Mouse (Mus musculus) T-helper 17 cell (primary cell): ENCODE measurements at regions not wholly inside any gene's neighbourhood (a gene's known extent, or its start where the extent isn't known, plus 50 kb on each side); places are given as distances from the start of the nearest gene placed in this dataset.

Source experiments
- in situ Hi-C, 2 experiments: fragments of 300-600 bp; cut with MboI, MseI; formaldehyde crosslinking; loops; 1 replicate in 1 of 2; 2 replicates in 1 of 2; pipeline ENCODE4 v1.15.1; 2025; ENCODE audit warnings: high pct_unique_total_duplicates in 2 of 2

- in situ Hi-C loops: no loop called here
Observed at GRCm38 (mm10) chr13:47397726-47398350, 275.4 kb downstream of the Rnf144b start.

GRCm38 (mm10) chr13:47398976-47399375 is 276.5 kb downstream of the Rnf144b start:
- in situ Hi-C loops: no loop called here

GRCm38 (mm10) chr13:47413261-47413660 is 290.8 kb downstream of the Rnf144b start:
- in situ Hi-C loops: no loop called here

- in situ Hi-C loops: no loop called here
Observed at GRCm38 (mm10) chr13:47413940-47414339, 291.5 kb downstream of the Rnf144b start.

- in situ Hi-C loops: no loop called here
Observed at GRCm38 (mm10) chr13:47429856-47430365, 307.5 kb downstream of the Rnf144b start.

GRCm38 (mm10) chr13:47430409-47430808 is 308.0 kb downstream of the Rnf144b start:
- in situ Hi-C loops: no loop called here

GRCm38 (mm10) chr13:47435631-47436030 is 313.2 kb downstream of the Rnf144b start:
- in situ Hi-C loops: no loop called here

- in situ Hi-C loops: no loop called here
Observed at GRCm38 (mm10) chr13:47444876-47445275, 322.4 kb downstream of the Rnf144b start.

GRCm38 (mm10) chr13:47452186-47452760 is 329.8 kb downstream of the Rnf144b start:
- in situ Hi-C loops: no loop called here

- in situ Hi-C loops: no loop called here
Observed at GRCm38 (mm10) chr13:47462148-47462547, 339.7 kb downstream of the Rnf144b start.

GRCm38 (mm10) chr13:47471543-47472213 is 349.2 kb downstream of the Rnf144b start:
- in situ Hi-C loops: no loop called here

GRCm38 (mm10) chr13:47480159-47480558 is 357.7 kb downstream of the Rnf144b start:
- in situ Hi-C loops: no loop called here

- in situ Hi-C loops: loop anchor here in 1 of 2 experiments (5.0 kb wide), 1 partner anchor 98 kb away; no protein-coding TSS in a partner anchor
Observed at GRCm38 (mm10) chr13:47484819-47485218, 362.4 kb downstream of the Rnf144b start.

GRCm38 (mm10) chr13:47486111-47486510 is 363.7 kb downstream of the Rnf144b start:
- in situ Hi-C loops: loop anchor here in 1 of 2 experiments (5.0 kb wide), 1 partner anchor 99 kb away; no protein-coding TSS in a partner anchor

GRCm38 (mm10) chr13:47486658-47487057 is 364.2 kb downstream of the Rnf144b start:
- in situ Hi-C loops: loop anchor here in 1 of 2 experiments (5.0 kb wide), 1 partner anchor 99 kb away; no protein-coding TSS in a partner anchor

- in situ Hi-C loops: loop anchor here in 1 of 2 experiments (10.0 kb wide), 1 partner anchor 279 kb away; no protein-coding TSS in a partner anchor
Observed at GRCm38 (mm10) chr13:47505380-47505955, 383.0 kb downstream of the Rnf144b start.

GRCm38 (mm10) chr13:47532935-47533334 is 410.5 kb downstream of the Rnf144b start:
- in situ Hi-C loops: no loop called here

GRCm38 (mm10) chr13:47537156-47537555 is 414.7 kb downstream of the Rnf144b start:
- in situ Hi-C loops: no loop called here

- in situ Hi-C loops: no loop called here
Observed at GRCm38 (mm10) chr13:47549626-47550025, 427.2 kb downstream of the Rnf144b start.

- in situ Hi-C loops: no loop called here
Observed at GRCm38 (mm10) chr13:47552251-47552650, 429.8 kb downstream of the Rnf144b start.

GRCm38 (mm10) chr13:47554198-47554597 is 431.7 kb downstream of the Rnf144b start:
- in situ Hi-C loops: no loop called here
